13 mouse cellular contexts compared by ENCODE assay signal in genomic region chr11:50662176-50662575, GRCm38 (mm10).
"Had no signal": no experiment of that assay in that cellular context is flagged by ENCODE, and none has a peak within 500 bp of the region (broad histone marks: within the 10 kb centered on the region; RNA-seq: fewer than 3 reads in every experiment).

No protein-coding gene starts in this region.

- DNase-seq: gastrocnemius, postnatal 10 days; gastrocnemius, postnatal 25 days; heart, adult 18-20 months; heart, postnatal 14 days; heart, postnatal 36 days; kidney, adult 11 months; kidney, adult 2 months; kidney, adult 9 months; kidney, postnatal 14 days; kidney, postnatal 36 days; layer of hippocampus, adult 9-11 months; layer of hippocampus, postnatal 36 days; left cerebral cortex, postnatal 4 days had no signal
